Mouse (Mus musculus) c-Kit-positive CD71-positive TER-119-positive erythroid progenitor cells, embryonic 14.5 days (primary cell): ENCODE data around the gene Wtap.
A peak's percentile ranks its signal among the peaks of the same experiment; 100 is the strongest.
"Not testable (repeated sequence)": the region's sequence is repeated elsewhere in the genome, so short reads cannot be mapped to it uniquely, and the experiment has no call there.

Experiments
- DNase-seq: peaks from one replicate; pipeline ENCODE4 v3.0.0-alpha.2; 2013; ENCODE audit warnings: low spot score

Wtap gene

GRCm38 (mm10) chr17:12960331-12960873, 33.6 kb downstream of the Wtap start, which contains the start of gene Acat2:
Gene Acat2 (minus strand): TSS chr17:12960747.
- peak; percentile 91 for DNase-seq

- DNase-seq = not testable (repeated sequence)
Observed at GRCm38 (mm10) chr17:12959377-12959776, 34.6 kb downstream of the Wtap start.

- no peak for DNase-seq
Observed at GRCm38 (mm10) chr17:12956664-12957063, 37.3 kb downstream of the Wtap start.

GRCm38 (mm10) chr17:12949669-12950068, 44.3 kb downstream of the Wtap start:
- no peak for DNase-seq

GRCm38 (mm10) chr17:12942459-12943162, 51.4 kb downstream of the Wtap start:
- no peak for DNase-seq

- DNase-seq = no peak
Observed at GRCm38 (mm10) chr17:12941543-12942260, 52.3 kb downstream of the Wtap start.

GRCm38 (mm10) chr17:12940151-12940805, 53.7 kb downstream of the Wtap start, which contains the start of gene Acat3:
Gene Acat3 (minus strand): TSS chr17:12940600.
- DNase-seq = no peak

- DNase-seq = not testable (repeated sequence)
Observed at GRCm38 (mm10) chr17:12939377-12940148, 54.4 kb downstream of the Wtap start.

- DNase-seq = no peak
Observed at GRCm38 (mm10) chr17:12938077-12938476, 55.9 kb downstream of the Wtap start.

- no peak for DNase-seq
Observed at GRCm38 (mm10) chr17:12937412-12937970, 56.5 kb downstream of the Wtap start.

- no peak for DNase-seq
Observed at GRCm38 (mm10) chr17:12935719-12936118, 58.2 kb downstream of the Wtap start.

- not testable (repeated sequence) for DNase-seq
Observed at GRCm38 (mm10) chr17:12931576-12931975, 62.4 kb downstream of the Wtap start.

GRCm38 (mm10) chr17:12925703-12926180, 68.2 kb downstream of the Wtap start:
- DNase-seq = no peak

- no peak for DNase-seq
Observed at GRCm38 (mm10) chr17:12925001-12925400, 69.0 kb downstream of the Wtap start.

GRCm38 (mm10) chr17:12921073-12921472, 72.9 kb downstream of the Wtap start:
- DNase-seq = no peak
